Mouse (Mus musculus): ENCODE data around the gene Srd5a1. TPM values are rescaled to one million over a fixed set of nuclear protein-coding genes. Genes with fewer than 3 reads are reported as not detected.

The Srd5a1 gene
- polyA plus RNA-seq, 1 experiment, result 14.9 TPM

DNA sequence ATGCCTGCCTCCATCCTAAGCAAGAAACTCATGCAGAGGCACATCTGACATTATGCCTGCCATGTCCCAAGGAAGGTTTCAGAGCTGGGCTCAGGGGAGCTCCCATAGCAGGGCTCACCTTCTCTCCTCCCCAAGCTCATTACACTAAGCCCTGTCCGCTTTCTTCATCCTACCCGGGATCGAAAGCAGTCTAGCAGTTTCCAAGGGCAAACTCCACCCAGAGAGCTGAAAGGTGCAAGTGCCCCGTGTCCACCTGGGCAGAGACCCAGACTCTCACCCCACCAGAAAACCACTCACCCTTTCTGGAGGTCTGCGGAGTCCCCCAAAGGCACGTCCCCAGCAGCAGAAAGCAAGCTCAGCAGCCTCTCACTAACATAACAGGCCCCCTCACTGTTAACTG, 80.3 kb downstream of the Srd5a1 start:
- WGBS, result 39% methylated on average over 6 of the region's 6 CpGs
- Histone ChIP-seq H3K4me1 (ENCODE audit: control insufficient read depth, insufficient read depth, low read length) (peaks cover 41% of the 10 kb centered on the region), H3K27ac (ENCODE audit: insufficient read depth, low read length) (peak overlapping the region; percentile 72), H3K4me3 (replicated peaks; ENCODE audit: insufficient read depth, low read depth, low read length) (peak overlapping the region; percentile 94), H3K27me3 (ENCODE audit: control insufficient read depth, insufficient read depth, low read length) (no peaks in the 10 kb centered on the region)
- DNase-seq, result no peak
- TF ChIP-seq CTCF (IDR thresholded peaks at IDR 0.05; ENCODE audit: borderline replicate concordance, insufficient read depth, low read depth, low read length) (no peak), POLR2A (IDR thresholded peaks at IDR 0.05; ENCODE audit: borderline replicate concordance, insufficient read depth, low read length) (no peak)

DNA sequence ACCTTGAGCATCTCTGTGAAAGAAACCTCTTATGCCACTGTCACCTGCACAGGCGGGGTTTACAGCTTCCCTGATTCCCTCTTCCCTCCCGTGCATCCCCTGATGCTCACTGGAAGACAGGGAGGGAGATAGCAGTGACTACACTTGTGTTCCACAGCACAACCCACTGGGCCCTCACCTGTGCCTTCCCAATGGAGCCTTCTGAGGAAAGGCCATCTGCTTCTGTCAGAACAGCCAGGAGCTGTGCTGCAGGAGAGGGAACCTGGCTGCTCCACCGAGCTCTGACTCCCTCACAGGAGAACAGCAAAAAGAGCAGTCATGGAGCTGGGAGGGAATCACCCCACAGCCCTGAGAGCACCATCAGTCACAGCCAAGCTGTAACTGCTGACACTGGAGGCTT, 81.1 kb downstream of the Srd5a1 start:
- Histone ChIP-seq H3K4me1 (ENCODE audit: control insufficient read depth, insufficient read depth, low read length) (peaks cover 44% of the 10 kb centered on the region), H3K27me3 (ENCODE audit: control insufficient read depth, insufficient read depth, low read length) (no peaks in the 10 kb centered on the region), H3K27ac (ENCODE audit: insufficient read depth, low read length) (peak overlapping the region; percentile 72), H3K4me3 (replicated peaks; ENCODE audit: insufficient read depth, low read depth, low read length) (peak overlapping the region; percentile 94)
- DNase-seq, result peak; percentile 69 to 76
- WGBS, result 23% methylated on average over 3 of the region's 3 CpGs
- TF ChIP-seq CTCF (IDR thresholded peaks at IDR 0.05; ENCODE audit: borderline replicate concordance, insufficient read depth, low read depth, low read length) (no peak), POLR2A (IDR thresholded peaks at IDR 0.05; ENCODE audit: borderline replicate concordance, insufficient read depth, low read length) (no peak)

DNA sequence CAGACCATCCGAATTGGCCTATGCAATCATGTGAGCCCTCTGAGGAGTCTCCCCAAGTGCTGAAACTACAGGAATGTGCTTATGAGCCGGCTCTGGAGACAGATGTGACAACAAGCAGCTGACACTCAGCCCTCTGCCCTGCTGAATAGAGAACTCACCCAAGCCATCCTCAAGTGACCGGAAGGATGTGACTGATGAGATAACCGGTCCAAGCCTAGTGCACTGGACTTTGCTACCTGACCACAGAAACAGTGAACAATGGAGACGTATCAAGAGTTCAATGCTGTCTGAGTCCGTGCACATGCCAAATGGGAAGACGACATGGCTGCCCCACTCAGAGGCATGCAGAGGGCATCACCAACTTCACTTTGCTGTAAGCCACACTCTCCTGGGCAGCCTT, 82.7 kb downstream of the Srd5a1 start:
- DNase-seq, result no peak
- peaks cover 57% of the 10 kb centered on the region for H3K4me1 ChIP-seq (ENCODE audit: control insufficient read depth, insufficient read depth, low read length)
- no peak overlapping the region for H3K4me3 ChIP-seq (replicated peaks; ENCODE audit: insufficient read depth, low read depth, low read length)
- H3K27me3 ChIP-seq (ENCODE audit: control insufficient read depth, insufficient read depth, low read length), result no peaks in the 10 kb centered on the region
- peak overlapping the region; percentile 2; the same call in 1 of the 2 replicates for H3K27ac ChIP-seq (ENCODE audit: insufficient read depth, low read length)
- WGBS, result 65% methylated on average over 7 of the region's 7 CpGs
- TF ChIP-seq POLR2A (IDR thresholded peaks at IDR 0.05; ENCODE audit: borderline replicate concordance, insufficient read depth, low read length), result no peak
- TF ChIP-seq CTCF (IDR thresholded peaks at IDR 0.05; ENCODE audit: borderline replicate concordance, insufficient read depth, low read depth, low read length), result no peak

DNA sequence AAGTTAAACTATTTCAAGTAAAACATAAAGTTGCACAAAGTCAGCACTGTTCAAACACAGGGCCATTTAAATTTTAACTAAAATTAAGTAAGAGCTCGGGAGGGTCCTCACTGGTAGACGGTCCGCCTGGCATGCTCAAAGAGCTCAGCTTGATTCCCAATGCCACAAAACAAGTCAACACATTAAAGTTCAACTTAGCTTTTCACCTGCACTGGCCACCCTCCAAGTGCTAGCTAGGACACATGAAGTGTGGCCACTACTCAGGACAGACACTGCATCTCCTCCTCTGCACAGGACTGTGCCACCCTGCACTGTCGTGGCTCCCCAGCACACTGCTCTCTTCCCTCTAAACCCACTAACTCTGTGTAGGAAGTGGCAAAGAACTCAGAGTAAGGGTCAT, 85.4 kb downstream of the Srd5a1 start:
- 60% methylated on average over 4 of the region's 4 CpGs for WGBS
- DNase-seq, result no peak
- peaks cover 70% of the 10 kb centered on the region for H3K4me1 ChIP-seq (ENCODE audit: control insufficient read depth, insufficient read depth, low read length)

DNA sequence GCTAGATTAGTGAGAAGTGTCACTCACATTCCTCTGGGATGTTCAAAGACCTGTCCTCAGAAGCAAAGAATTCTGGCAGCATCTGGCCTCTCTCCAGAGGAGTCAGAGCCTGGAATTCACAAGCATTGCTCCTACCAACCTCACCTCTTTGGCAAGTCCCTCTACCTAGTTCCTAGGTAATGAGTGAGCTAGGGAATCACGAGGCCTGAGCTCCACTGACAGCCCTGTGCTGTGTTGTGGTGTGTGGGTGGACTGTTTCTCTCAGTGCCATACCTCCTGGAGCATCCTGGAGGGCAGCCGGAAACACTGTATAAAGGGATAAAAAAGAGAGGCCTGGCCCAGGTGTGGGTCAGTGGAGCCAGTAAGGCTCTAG, 87.1 kb downstream of the Srd5a1 start:
- peak overlapping the region; percentile 70 for H3K27ac ChIP-seq (ENCODE audit: insufficient read depth, low read length)
- no peaks in the 10 kb centered on the region for H3K27me3 ChIP-seq (ENCODE audit: control insufficient read depth, insufficient read depth, low read length)
- H3K4me3 ChIP-seq (replicated peaks; ENCODE audit: insufficient read depth, low read depth, low read length), result no peak overlapping the region
- WGBS, result 13% methylated on average over 2 of the region's 2 CpGs
- DNase-seq, result peak; percentile 48 to 62
- H3K4me1 ChIP-seq (ENCODE audit: control insufficient read depth, insufficient read depth, low read length), result peaks cover 63% of the 10 kb centered on the region
- TF ChIP-seq POLR2A (IDR thresholded peaks at IDR 0.05; ENCODE audit: borderline replicate concordance, insufficient read depth, low read length), result 0 out of 2 replicates have a peak, but pooled peaks have one; percentile 10
- TF ChIP-seq CTCF (IDR thresholded peaks at IDR 0.05; ENCODE audit: borderline replicate concordance, insufficient read depth, low read depth, low read length), result no peak

More for the DNA sequence above, 85.4 kb downstream of the Srd5a1 start:
- no peak for TF ChIP-seq CTCF (IDR thresholded peaks at IDR 0.05; ENCODE audit: borderline replicate concordance, insufficient read depth, low read depth, low read length)
- no peak for TF ChIP-seq POLR2A (IDR thresholded peaks at IDR 0.05; ENCODE audit: borderline replicate concordance, insufficient read depth, low read length)
- H3K27ac ChIP-seq (ENCODE audit: insufficient read depth, low read length), result no peak overlapping the region
- no peaks in the 10 kb centered on the region for H3K27me3 ChIP-seq (ENCODE audit: control insufficient read depth, insufficient read depth, low read length)
- H3K4me3 ChIP-seq (replicated peaks; ENCODE audit: insufficient read depth, low read depth, low read length), result no peak overlapping the region

Other genes with a start within 250 kb of the Srd5a1 start
- gene Nsun2, start 77.7 kb downstream of the Srd5a1 start, polyA plus RNA-seq (2012; rRNA removed), result 67.1 and 68.8 TPM in 2 replicates
- gene Tent4a, start 76.8 kb downstream of the Srd5a1 start, polyA plus RNA-seq (2012; rRNA removed), result 26.2 and 27.4 TPM in 2 replicates
- gene Ube2ql1, start 128.4 kb upstream of the Srd5a1 start, polyA plus RNA-seq (2012; rRNA removed), result 102 and 105 TPM in 2 replicates
- 36.9 and 40.5 TPM in 2 replicates for gene Med10, start 191.0 kb upstream of the Srd5a1 start, polyA plus RNA-seq (2012; rRNA removed)